Mouse (Mus musculus): ENCODE results near the gene Tmem167b. TPM values are rescaled to one million over a fixed set of nuclear protein-coding genes. Genes with fewer than 3 reads are reported as not detected.
"Not testable (repeated sequence)": the region's sequence is repeated elsewhere in the genome, so short reads cannot be mapped to it uniquely, and the experiment has no call there.

The Tmem167b gene
- total RNA-seq (2015; ENCODE audit: low replicate concordance) (9.7 and 13.0 TPM in 2 replicates), total RNA-seq (2017; ENCODE audit: low replicate concordance) (27.0 and 27.8 TPM in 2 replicates)

DNA sequence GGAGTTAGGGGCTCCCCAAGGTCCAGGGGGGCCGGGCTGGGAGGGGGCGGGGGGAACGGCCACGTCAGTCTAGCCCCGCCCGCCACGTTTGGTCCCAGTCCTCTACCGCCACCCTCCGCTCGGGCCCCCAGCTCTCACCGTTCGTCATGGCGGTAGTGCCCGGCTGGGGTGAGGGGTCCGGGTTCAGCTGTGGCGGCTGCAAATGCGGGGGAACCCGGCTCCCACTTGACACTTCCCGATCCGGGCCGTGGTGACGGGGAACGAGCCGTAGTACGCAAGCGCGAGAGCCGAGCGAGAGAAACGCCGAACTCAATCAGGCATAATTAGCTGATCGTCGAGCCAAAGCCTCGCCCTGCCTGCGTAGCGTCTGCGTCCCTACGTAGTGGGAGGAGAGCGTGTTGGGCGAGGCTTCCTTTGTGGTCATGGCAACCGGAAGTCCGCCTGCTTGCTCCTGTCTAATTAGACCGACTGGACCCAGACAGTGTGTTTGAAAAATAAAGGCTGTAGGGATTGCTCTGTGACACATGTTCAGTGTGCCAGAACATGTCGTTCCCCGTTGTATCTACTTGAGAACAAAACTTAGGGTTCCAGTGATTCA, at the start of gene Tmem167b:
Gene Tmem167b, minus strand, starts transcription at position 334 of the 598 bp plus-strand sequence.
- ATAC-seq (replicated peaks; ENCODE audit: low FRiP score, poor library complexity, severe bottlenecking): peak; percentile 93

DNA sequence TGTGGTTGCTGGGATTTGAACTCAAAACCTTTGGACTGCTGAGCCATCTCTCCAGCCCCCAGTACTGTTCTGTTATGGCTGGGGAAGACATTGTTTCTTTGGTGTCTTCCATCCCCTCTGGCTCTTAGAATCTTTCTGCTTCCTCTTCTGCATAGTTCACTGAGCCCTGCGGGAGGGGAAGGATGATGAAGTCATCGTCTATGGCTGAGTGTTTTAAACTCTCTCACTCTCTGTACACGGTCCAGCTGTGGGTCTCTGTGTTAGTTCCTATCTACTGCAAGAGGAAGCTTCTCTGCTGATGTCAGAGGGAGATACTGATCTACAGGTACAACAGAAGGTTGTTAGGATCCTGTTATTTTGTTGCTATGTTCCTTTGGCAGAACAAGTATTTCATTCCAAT, 46.6 kb upstream of the Tmem167b start:
- ATAC-seq (replicated peaks; ENCODE audit: low FRiP score, poor library complexity, severe bottlenecking): no peak

DNA sequence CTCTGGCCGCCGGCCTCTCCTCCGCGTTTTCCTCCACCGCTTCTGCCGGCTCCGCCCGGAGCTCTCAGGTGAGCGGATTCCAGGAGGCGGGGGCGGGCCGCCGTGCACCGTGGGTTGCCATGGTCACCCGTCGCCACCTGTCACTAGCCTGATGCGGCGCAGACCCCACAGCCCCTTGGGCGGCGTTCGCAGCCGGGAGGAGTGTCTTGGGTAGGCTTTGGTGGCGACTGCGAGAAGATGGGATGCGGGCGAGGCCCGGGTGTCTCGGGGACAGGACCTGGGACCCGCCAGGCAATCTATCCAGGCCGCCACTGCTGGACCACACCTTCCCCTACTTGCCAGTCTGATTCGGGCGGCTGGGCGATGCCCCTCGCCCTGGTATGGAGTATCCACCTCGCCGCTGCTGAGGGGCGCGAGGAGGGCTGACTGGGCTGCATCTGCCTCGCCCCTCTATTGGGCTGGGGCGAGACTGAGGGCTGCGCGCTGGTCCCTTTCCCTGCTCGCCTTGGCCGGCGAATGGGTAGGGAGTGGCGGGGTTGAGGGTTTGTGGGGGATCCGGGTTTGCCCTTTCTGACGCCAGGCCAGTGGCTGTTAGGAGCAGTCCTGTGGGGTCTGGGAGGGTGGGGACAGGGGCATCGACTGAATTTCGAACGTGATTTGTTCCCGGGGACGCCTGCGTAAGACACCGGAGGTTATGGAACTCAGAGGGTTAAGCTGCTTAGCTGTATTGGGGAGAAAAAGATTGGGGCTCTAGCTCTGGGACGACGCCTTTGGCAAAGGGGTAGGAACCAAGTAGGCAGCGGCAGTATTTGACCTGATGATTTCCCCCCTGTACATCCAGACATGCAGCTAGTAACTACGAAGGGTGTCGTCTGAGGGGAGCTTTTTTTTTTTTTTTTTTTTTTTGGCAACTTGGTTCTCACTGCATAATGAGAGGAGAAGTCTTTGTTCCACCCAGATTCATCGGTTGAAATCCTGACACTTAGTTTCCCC, 29.6 kb upstream of the Tmem167b start:
- ATAC-seq (replicated peaks; ENCODE audit: low FRiP score, poor library complexity, severe bottlenecking): peak; percentile 40

DNA sequence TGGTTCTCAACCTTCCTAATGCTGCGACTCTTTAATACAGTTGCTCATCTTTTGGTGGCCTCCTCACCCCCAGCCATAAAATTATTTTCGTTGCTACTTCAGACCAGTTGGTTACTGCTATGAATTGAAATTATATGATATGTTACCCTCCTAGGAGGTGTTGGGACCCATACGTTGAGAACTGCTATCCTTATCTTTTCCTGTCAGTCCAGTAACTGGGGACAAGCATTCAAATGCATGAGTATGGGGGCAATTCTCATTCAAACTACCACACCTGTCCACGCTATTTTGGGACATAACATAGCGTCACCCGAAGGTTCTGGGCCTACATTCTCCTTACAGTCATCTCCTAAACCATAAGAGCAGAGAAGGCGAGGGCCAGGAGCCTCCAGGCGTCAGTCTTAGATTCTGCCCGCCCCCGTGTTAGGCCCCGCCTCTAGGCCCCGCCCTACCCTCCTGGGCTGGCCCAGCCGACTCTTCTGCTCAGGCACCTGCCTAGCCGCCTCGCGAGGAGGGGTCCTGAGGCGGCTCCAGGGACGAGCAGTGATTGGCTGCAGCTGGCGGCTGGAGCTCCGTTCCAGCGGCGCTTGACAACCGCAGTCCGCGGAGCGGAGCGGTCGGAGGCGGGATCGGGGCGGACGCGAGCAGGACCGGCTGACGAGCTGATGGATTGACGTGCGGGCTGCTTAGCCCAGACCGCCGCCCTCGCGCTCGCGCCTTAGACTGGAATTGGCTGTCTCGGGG, 28.7 kb upstream of the Tmem167b start, which contains the start of gene Wdr47:
Gene Wdr47, plus strand, starts transcription at position 494 of the 744 bp plus-strand sequence.
- peak; percentile 99 for ATAC-seq (replicated peaks; ENCODE audit: low FRiP score, poor library complexity, severe bottlenecking)

DNA sequence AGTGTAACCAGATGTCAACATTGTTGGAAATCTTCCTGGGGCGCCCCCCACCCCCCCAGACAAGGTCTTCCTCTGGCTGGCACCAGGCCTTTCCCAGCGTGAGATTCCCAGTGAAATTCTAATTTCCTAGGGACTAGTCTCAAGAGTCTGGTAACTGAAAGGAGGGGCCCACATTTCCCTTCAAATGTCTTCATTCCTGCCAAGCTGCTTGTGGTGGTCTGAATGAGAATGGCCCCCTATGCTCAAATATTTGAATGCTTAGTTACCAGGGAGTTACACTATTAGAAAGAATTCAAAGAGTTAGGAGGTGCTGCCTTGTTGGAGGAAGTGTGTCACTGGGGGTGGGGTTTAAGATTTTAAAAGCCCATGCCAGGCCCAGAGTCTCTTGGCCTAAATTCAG, 26.2 kb upstream of the Tmem167b start:
- no peak for ATAC-seq (replicated peaks; ENCODE audit: low FRiP score, poor library complexity, severe bottlenecking)

DNA sequence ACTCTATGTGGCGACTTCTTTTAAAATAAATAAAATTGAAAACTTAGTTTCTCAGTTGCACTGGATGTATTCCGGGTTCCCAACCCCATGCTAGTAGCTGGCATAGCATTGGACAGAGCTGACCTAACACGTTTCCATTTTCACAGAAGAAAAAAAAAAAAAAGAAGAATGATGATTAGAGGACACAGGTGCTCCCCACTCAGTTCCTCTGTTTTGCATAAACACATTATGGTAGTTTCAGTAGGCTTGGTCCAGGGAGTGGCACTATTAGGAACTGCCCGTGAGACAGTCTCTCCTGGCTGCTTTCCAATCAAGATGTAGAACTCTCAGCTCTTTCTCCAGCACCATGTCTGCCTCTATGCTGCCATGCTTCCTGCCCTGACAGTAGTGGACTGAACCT, 22.3 kb upstream of the Tmem167b start:
- ATAC-seq (replicated peaks; ENCODE audit: low FRiP score, poor library complexity, severe bottlenecking): no peak

DNA sequence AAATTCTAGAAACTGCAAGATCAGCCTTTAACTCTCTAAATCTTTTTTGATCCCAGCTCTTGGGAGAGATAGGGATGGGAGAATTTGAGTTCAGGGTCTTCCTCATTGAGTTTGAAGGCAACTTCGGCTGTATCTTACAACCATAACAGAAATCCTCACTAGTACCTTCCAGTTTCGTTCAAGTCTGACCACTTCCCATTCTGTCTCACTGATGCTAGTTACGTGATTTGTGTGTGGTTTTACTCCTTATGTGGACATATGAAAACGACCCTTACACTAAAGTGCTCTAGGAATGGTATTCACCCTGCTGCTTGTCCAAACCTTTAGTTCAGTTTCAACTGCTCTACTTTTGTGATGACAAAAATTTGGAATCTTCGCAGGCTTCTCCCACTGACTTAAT, 11.8 kb upstream of the Tmem167b start:
- no peak for ATAC-seq (replicated peaks; ENCODE audit: low FRiP score, poor library complexity, severe bottlenecking)

DNA sequence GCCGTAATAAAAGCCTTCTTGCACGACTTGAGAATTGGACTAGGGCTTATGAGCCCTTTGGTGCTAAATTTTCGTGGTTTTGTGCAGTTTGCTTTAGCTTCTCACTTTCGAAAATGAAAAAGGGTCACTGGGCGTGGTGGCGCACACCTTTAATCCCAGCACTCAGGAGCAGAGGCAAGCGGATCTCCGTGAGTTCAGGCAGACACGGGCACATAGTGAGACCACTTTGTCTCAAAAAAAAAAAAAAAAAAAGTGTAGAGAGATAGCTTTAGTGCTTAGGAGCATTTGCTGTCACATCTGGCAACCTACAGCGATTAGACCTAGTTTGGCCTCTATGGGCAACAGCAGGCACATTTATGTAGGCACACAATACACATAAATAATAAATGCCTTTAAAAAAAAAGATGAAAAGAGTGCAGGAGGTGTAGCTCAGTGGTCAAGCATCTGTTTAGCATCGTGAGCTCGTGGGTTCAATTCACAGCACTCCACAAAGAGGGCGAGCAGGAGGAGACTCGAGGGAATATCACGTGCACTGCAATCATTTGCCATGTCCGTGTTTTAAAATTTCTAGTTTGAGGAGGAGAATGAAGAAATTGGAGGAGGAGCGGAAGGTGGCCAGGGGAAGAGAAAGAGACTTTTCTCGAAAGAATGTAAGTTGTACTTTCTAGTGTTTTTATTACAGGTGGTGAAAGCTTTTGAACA, 10.2 kb upstream of the Tmem167b start:
- no peak for ATAC-seq (replicated peaks; ENCODE audit: low FRiP score, poor library complexity, severe bottlenecking)

DNA sequence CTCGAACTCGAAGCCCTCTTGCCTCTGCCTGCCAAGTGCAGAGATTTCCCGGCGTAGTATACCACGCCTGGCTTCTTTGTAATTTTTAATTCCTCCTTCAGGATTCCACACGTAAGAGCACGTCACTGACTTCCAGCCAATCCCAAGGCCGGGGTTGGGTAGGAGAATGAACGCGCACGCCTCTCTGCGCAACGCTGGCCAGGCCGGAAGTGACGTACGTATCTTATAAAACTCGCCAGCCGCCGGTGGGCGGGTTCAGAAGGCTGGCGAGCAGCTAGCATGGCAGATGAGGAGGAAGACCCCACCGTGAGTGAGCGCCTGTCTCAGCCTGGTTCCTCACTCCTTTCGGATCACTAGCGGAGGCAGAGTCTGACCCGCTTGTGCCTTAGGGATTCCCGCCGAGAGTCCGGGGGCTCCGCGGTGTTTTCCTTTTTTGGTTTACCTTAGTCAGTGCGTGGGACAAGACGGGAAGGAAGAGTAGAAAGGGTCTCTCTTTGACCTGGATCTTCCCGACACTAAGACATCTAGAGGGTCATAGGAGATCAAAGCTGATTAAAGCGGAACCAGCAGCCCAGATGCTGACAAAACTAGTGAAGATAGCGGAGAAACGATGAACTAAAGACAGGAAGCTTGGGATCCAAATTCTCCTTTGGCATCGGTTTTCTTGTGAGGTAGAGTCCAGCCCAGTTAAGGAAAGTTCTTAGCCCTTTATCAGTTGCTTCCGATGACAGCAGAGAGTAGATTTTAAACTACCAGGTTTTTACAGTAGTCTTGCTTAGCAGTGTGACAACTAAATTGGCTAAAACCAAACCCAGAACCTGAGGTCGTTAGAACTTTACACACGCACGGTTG, 9.4 kb upstream of the Tmem167b start, which contains the start of gene Taf13:
Gene Taf13, plus strand, starts transcription at position 256 of the 852 bp plus-strand sequence.
- peak; percentile 99 for ATAC-seq (replicated peaks; ENCODE audit: low FRiP score, poor library complexity, severe bottlenecking)

DNA sequence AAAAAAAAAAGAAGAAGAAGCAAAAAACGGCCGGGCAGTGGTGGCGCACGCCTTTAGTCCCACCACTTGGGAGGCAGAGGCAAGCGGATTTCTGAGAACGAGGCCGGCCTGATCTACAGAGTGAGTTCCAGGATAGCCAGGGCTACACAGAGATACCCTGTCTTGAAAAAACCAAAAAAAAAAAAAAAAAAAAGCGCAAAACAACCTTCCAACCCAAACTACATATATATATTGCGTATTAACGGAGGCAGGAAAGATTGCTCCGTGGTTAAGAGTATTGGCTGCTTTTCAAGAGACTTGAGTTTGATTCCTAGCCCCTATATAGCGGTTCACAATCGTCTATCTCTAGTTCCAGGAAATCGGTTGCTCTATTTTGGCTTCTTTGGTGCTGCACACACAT, 8.5 kb upstream of the Tmem167b start:
- no peak for ATAC-seq (replicated peaks; ENCODE audit: low FRiP score, poor library complexity, severe bottlenecking)

DNA sequence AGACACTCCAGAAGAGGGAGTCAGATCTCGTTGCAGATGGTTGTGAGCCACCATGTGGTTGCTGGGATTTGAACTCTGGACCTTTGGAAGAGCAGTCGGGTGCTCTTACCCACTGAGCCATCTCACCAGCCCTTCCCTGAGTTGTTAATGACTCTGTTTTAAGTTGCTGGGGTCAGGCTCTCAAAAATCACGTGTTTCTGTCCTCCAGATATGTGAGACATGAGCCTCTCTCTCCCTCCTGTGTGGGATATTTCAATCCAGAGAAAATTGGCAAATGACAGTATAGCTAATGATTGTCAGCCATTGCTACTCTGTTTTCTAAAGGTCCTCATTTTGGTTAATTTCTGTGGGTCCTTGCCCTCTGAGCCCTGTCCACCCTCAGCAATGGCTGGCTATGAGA, 7.4 kb upstream of the Tmem167b start:
- not testable (repeated sequence) for ATAC-seq (replicated peaks; ENCODE audit: low FRiP score, poor library complexity, severe bottlenecking)

DNA sequence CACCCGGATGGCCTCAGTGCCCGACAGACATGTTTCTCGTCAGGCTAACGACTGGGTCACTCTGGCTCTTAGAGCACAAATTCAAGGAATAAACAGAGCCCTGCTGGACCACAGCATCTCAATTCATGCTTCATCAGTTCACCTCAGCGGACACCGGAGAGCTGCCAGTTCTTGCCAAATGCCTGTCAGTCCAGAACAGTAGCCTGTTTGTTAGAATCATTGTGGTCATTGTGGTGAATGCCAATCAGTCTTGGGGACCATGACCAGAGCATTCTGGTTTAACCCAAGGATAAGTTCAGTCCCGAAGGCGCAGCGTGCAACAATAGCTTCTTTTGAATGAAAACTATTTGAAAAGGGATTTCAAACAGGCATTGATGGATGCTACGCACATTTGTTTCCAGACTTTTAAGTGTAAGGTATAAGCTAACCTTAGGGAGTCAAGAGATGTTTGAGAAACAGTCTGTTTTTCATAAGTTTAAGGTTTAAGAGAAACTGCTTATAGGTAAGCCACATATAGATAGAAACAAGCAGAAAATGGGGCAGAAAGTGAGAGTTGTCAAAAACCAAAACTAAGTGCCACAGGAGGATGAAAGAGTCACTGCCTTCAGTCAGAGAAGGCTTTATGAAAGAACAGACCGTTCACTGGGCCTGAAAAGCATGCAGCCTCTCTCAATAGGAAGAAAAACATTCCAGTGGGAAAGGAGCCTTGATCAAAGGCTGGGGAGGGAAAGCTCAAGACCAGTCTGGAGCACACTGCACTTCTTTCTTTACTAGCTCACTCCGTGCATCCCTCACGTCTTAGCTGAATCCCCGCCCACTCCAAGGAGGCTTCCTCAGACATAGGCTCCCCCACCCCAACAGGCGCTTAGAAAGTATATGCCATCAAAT, 6.0 kb upstream of the Tmem167b start:
- ATAC-seq (replicated peaks; ENCODE audit: low FRiP score, poor library complexity, severe bottlenecking): no peak

DNA sequence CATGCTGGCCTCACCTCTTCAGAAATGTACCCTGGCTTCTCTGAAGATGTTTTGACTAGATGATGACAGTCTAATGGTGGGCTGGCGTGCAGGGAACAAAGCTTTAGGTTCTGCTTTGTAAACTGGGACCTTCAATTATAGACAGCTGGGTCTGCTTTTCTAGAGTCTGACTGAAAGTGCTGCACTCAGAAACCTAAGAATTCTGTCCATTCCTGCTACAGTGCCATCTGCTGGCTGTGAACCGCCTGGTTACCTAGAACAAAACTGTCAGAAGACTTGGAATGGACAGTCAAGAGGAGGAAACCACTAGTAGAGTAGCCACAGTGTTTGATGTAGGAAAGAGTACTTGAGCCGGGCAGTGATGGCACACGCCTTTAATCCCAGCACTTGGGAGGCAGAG, 1.0 kb upstream of the Tmem167b start:
- ATAC-seq (replicated peaks; ENCODE audit: low FRiP score, poor library complexity, severe bottlenecking): peak; percentile 66

DNA sequence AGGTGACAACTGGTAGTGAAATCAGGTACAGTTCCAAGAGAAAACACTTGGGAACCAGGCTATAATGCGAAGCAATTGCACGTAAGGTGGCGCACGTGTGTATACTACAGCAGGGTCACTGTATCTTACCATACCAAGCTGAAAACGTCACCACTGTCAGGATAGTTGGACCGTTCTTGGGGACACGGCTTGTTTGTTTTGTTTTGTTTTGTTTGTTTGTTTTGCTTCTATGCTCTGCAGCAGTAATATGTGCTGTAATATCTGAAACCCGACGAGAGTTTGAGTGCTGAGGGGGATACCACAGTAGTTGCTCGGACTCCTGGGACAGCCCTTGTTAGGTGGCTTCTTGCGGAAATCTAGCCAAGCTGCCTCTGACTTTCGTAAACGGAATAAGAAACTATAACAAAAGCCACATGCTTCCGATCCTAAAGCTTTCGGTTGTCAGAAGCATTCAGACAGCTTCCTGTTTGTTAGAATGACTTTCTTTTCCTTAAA, 558 bp upstream of the Tmem167b start:
- ATAC-seq (replicated peaks; ENCODE audit: low FRiP score, poor library complexity, severe bottlenecking): peak; percentile 62

DNA sequence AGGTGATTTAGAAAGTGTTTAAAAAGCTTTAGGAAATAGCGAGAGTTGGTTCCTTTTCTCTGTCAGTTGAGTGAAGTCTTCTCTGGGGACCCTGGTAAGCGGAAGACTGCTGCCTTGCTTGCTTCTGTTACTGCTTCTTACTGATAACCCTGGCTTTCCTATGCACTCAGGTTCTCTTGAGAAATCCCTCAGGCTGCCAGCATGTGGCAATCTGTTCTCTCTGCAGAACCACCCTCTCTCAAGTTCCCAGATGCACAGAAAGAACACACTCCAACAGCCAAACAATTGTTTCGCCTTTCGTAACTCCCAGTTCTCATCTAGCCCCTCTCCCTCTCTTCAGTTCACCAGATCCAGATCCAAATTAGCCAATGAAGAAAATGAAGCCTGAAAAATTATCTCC, 4.4 kb downstream of the Tmem167b start:
- ATAC-seq (replicated peaks; ENCODE audit: low FRiP score, poor library complexity, severe bottlenecking): no peak

DNA sequence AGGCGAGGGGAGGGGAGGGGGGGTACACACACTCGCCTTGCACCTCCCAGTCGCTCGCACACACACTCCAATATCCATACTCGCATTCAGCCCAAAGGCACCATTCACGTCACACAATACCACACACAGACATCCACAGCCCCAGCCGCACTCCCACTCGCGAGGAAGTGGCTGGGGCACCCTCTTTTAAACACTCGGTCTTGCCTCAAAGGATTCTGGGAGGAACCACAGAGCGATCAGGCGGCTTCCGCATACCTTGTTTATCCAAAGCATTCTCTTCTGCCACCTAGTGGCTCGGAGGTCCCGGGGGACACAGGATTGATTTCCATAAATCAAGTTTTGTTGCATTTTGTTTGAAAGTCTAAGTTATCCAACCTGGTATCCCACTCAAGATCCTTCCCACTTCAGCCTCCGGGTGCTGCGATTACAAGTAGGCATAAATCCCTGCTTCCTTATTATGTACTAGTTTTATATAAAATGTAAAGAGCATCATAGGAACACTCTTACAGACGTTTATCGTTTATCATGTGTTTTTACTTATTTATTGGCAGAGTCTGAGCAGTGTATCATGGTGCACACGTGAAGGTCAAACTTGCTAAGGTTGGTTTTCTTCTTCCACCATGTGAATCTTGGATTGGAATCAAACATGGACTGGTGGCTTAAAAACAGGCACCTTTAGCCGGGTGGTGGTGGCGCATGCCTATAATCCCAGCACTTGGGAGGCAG, 7.5 kb downstream of the Tmem167b start:
- ATAC-seq (replicated peaks; ENCODE audit: low FRiP score, poor library complexity, severe bottlenecking): peak; percentile 97

DNA sequence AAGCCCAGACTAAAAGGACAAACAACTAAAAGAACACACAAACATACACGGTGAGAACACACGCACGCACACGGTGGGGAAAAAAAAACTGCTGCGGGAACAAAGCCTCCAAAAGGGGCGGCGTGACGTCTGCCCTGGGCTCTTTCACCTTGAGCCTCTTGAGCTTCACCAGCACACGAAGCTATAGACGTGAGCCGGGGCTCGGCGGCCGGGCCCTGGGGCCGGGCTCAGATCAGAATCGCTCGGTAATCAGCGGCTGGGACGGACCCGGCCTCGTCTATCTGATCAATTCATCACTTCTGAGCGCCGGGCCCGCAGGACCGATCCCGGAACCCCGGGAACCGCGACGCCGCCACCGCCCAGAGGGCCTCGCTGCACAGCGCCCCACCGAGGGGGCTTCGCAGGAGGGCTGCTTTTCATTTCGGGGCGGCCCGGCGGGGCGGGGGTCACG, 8.1 kb downstream of the Tmem167b start:
- ATAC-seq (replicated peaks; ENCODE audit: low FRiP score, poor library complexity, severe bottlenecking): peak; percentile 36

Data from erythroid progenitor cell, adult 5-6 weeks (primary cell).